Mouse (Mus musculus) ES-E14 (cell line): ENCODE data around the gene Eif5b. TPM values are rescaled to one million over a fixed set of nuclear protein-coding genes. Genes with fewer than 3 reads are reported as not detected.

Experiments
- DNase-seq: peaks from one replicate; pipeline ENCODE4 v3.0.0-alpha.2; 2013; ENCODE audit warnings: low read depth, low spot score
- H3K27ac ChIP-seq: 2 replicates; pipeline ENCODE4 v1.5.1; 2012; ENCODE audit warnings: low read depth, mild to moderate bottlenecking, low read length, moderate library complexity, mixed read lengths; ENCODE audit not compliant: poor library complexity, insufficient read depth, severe bottlenecking
- H3K36me3 ChIP-seq: 2 replicates; pipeline ENCODE4 v1.6.1; 2012; ENCODE audit warnings: mild to moderate bottlenecking, low read length, moderate library complexity, mixed read lengths; ENCODE audit not compliant: control insufficient read depth, poor library complexity, insufficient read depth, severe bottlenecking
- H3K4me1 ChIP-seq, 2 experiments: fragments of 150-350 bp in 1 of 2; sonication (generic) in 1 of 2; 2 replicates each; pipeline ENCODE4 v1.6.1; 2012; ENCODE audit warnings: low read length in 2 of 2, mild to moderate bottlenecking in 1 of 2, mixed read lengths in 1 of 2; ENCODE audit not compliant: control insufficient read depth in 2 of 2, insufficient read depth in 2 of 2, poor library complexity in 1 of 2
- H3K4me3 ChIP-seq, 2 experiments: fragments of 150-350 bp in 1 of 2; sonication (generic) in 1 of 2; 2 replicates each; pipeline ENCODE4 v1.5.1; 2012; ENCODE audit warnings: low read length in 2 of 2, low read depth in 1 of 2, mild to moderate bottlenecking in 1 of 2, mixed read lengths in 1 of 2; ENCODE audit not compliant: insufficient read depth in 1 of 2, poor library complexity in 1 of 2, severe bottlenecking in 1 of 2
- H3K9ac ChIP-seq: 2 replicates; pipeline ENCODE4 v1.6.1; 2012; ENCODE audit warnings: low read depth, mild to moderate bottlenecking, low read length, mixed read lengths; ENCODE audit not compliant: poor library complexity, insufficient read depth, severe bottlenecking
- H3K9me3 ChIP-seq: fragments of 150-350 bp; sonication (generic); 2 replicates; pipeline ENCODE4 v1.6.1; 2012; ENCODE audit warnings: low read depth, mild to moderate bottlenecking, low read length; ENCODE audit not compliant: control insufficient read depth, insufficient read depth
- CHD2 ChIP-seq: IDR thresholded peaks from 2 replicates; pipeline ENCODE4 v1.6.1; 2014; ENCODE audit warnings: mild to moderate bottlenecking, low read depth, low read length, inconsistent platforms
- HCFC1 ChIP-seq: IDR thresholded peaks from 2 replicates; pipeline ENCODE4 v1.6.1; 2012; ENCODE audit warnings: low read length, inconsistent platforms, borderline replicate concordance; ENCODE audit not compliant: insufficient read depth
- MAFK ChIP-seq: IDR thresholded peaks from 2 replicates; pipeline ENCODE4 v1.6.1; 2014; ENCODE audit warnings: mild to moderate bottlenecking, low read depth, low read length, inconsistent platforms; ENCODE audit not compliant: insufficient read depth
- ZC3H11A ChIP-seq: IDR thresholded peaks from 2 replicates; pipeline ENCODE4 v1.6.1; 2012; ENCODE audit warnings: low read depth, mild to moderate bottlenecking, inconsistent platforms, low read length, borderline replicate concordance
- ZNF384 ChIP-seq: IDR thresholded peaks from 2 replicates; pipeline ENCODE4 v1.6.1; 2012; ENCODE audit warnings: low read depth, low read length, inconsistent platforms
- in situ Hi-C, 2 experiments: fragments of 600-800 bp; cut with MboI; formaldehyde crosslinking; loops; one replicate each; pipeline ENCODE4 v1.15.1; 2025; ENCODE audit warnings: low sequenced_read_pairs in 2 of 2, inconsistent platforms in 1 of 2; ENCODE audit not compliant: unreplicated experiment in 2 of 2
- total RNA-seq: library from RNA; depleted of rRNA; stranded (reverse); fragments of 300-350 nt; gene quantifications from 2 replicates; pipeline ENCODE4 v1.2.3, GENCODE M21; 2012

The Eif5b gene
- total RNA-seq, 1 experiment, result 30.6 TPM

GRCm38 (mm10) chr1:37956690-37957431 is 40.9 kb upstream of the Eif5b start:
- in situ Hi-C loops, result no loop called here
- no peak overlapping the region for H3K9ac ChIP-seq
- no peak for DNase-seq

GRCm38 (mm10) chr1:37957659-37958058 is 40.2 kb upstream of the Eif5b start, which contains the start of gene Lyg1:
Gene Lyg1, minus strand, starts transcription at chr1:37957759.
- no peak for TF ChIP-seq ZNF384
- 0 out of 2 replicates have a peak, but pooled peaks have one; percentile 60 for TF ChIP-seq MAFK
- no peak for DNase-seq
- H3K4me3 ChIP-seq, result no peak within 1 kb of the TSS
- H3K9ac ChIP-seq, result no peak within 1 kb of the TSS
- in situ Hi-C loops, result no loop called here
- H3K4me1 ChIP-seq, result peaks cover 0 to 6% of the 10 kb centered on the region in 2 experiments; a peak in 3 of 4 replicates
- H3K9me3 ChIP-seq, result no peaks in the 10 kb centered on the region
- no peaks in the 10 kb centered on the region for H3K36me3 ChIP-seq
- H3K27ac ChIP-seq, result no peak within 1 kb of the TSS

More at GRCm38 (mm10) chr1:37956690-37957431, 40.9 kb upstream of the Eif5b start:
- peaks cover 0 to 6% of the 10 kb centered on the region in 2 experiments; a peak in 3 of 4 replicates for H3K4me1 ChIP-seq
- H3K4me3 ChIP-seq, result no peak overlapping the region
- H3K9me3 ChIP-seq, result no peaks in the 10 kb centered on the region
- H3K27ac ChIP-seq, result no peak overlapping the region
- TF ChIP-seq MAFK, result no peak
- no peak for TF ChIP-seq CHD2
- no peak for TF ChIP-seq ZNF384
- TF ChIP-seq HCFC1, result no peak
- TF ChIP-seq ZC3H11A, result no peak
- no peaks in the 10 kb centered on the region for H3K36me3 ChIP-seq

- Histone ChIP-seq H3K9me3 (no peaks in the 10 kb centered on the region), H3K4me1 (peaks cover 0 to 6% of the 10 kb centered on the region in 2 experiments; a peak in 3 of 4 replicates), H3K9ac (no peak overlapping the region), H3K27ac (no peak overlapping the region), H3K36me3 (no peaks in the 10 kb centered on the region), H3K4me3 (no peak overlapping the region)
- TF ChIP-seq HCFC1 (no peak), MAFK (no peak)
- DNase-seq, result no peak
- in situ Hi-C loops, result no loop called here
These were observed 39.3 kb upstream of the Eif5b start for GRCm38 (mm10) chr1:37958516-37958915.

- DNase-seq, result no peak
These were observed 38.3 kb upstream of the Eif5b start for GRCm38 (mm10) chr1:37959486-37959885.

GRCm38 (mm10) chr1:37965571-37965970 is 32.2 kb upstream of the Eif5b start:
- in situ Hi-C loops, result no loop called here
- no peaks in the 10 kb centered on the region for H3K36me3 ChIP-seq

More at GRCm38 (mm10) chr1:37959486-37959885, 38.3 kb upstream of the Eif5b start:
- no peak for TF ChIP-seq ZNF384
- H3K4me1 ChIP-seq, result peaks cover 0 to 6% of the 10 kb centered on the region in 2 experiments; a peak in 3 of 4 replicates
- H3K4me3 ChIP-seq, result no peak overlapping the region
- no peak overlapping the region for H3K9ac ChIP-seq
- H3K36me3 ChIP-seq, result no peaks in the 10 kb centered on the region
- H3K27ac ChIP-seq, result no peak overlapping the region
- in situ Hi-C loops, result no loop called here
- H3K9me3 ChIP-seq, result no peaks in the 10 kb centered on the region

More at GRCm38 (mm10) chr1:37965571-37965970, 32.2 kb upstream of the Eif5b start:
- H3K4me3 ChIP-seq, result no peak overlapping the region
- no peak for DNase-seq
- H3K27ac ChIP-seq, result no peak overlapping the region
- H3K4me1 ChIP-seq, result no peaks in the 10 kb centered on the region
- no peak for TF ChIP-seq ZC3H11A
- TF ChIP-seq CHD2, result no peak
- TF ChIP-seq HCFC1, result no peak
- no peak for TF ChIP-seq ZNF384
- TF ChIP-seq MAFK, result no peak
- no peak overlapping the region for H3K9ac ChIP-seq
- H3K9me3 ChIP-seq, result no peaks in the 10 kb centered on the region
